Mouse (Mus musculus) bone marrow, adult 2 months (tissue): ENCODE results near the gene Zfp410.

Experiments used
- CTCF ChIP-seq: fragments of 200-500 bp; IDR thresholded peaks from 2 replicates; pipeline ENCODE4 v1.5.1; 2011; ENCODE audit warnings: low read length, control low read depth; ENCODE audit not compliant: control insufficient read depth, insufficient read depth
- POLR2A ChIP-seq: fragments of 200-500 bp; IDR thresholded peaks from 2 replicates; pipeline ENCODE4 v1.6.1; 2011; ENCODE audit warnings: low read depth, mild to moderate bottlenecking, control low read depth, low read length, borderline replicate concordance; ENCODE audit not compliant: control insufficient read depth

GRCm38 (mm10) chr12:84284391-84284790 lies 32.3 kb upstream of the Zfp410 start:
- no peak for TF ChIP-seq CTCF
- no peak for TF ChIP-seq POLR2A
